Mouse (Mus musculus): ENCODE measurements around the gene Ecm2.

DNA sequence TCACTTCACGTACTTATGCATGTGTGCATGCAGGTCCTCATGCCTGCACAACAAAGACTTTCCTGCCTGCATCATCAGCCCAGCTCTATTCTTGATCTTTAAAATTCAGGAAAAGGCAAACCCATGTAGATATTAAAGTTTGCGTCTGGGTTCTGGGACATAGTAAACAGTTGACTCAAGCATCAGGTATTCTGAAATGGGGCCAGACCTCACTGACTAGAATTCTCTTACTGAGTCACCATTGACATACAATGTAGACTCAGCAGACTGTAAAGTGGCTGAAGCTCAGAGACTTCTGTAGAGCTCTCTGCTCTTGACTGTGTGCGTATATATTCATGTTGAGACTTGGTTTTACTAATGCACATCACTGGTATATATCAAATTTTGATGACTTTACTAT lies 45.0 kb downstream of the Ecm2 start:
- TF ChIP-seq BHLHE40 (IDR thresholded peaks at IDR 0.05; ENCODE audit: low read depth, low read length) (no peak), SIN3A (IDR thresholded peaks at IDR 0.05; ENCODE audit: low read length) (no peak), TCF12 (IDR thresholded peaks at IDR 0.05; ENCODE audit: low read depth, low read length) (no peak), EP300 (IDR thresholded peaks at IDR 0.05; ENCODE audit: low read length) (no peak), ZKSCAN1 (IDR thresholded peaks at IDR 0.05; ENCODE audit: borderline replicate concordance, low read depth, low read length) (no peak), MEF2A (IDR thresholded peaks at IDR 0.05; ENCODE audit: borderline replicate concordance, low read depth, low read length) (no peak), SMC3 (IDR thresholded peaks at IDR 0.05; ENCODE audit: low read depth, low read length) (no peak), TBP (conservative IDR thresholded peaks at IDR 0.05; ENCODE audit: low read depth, low read length) (no peak), POLR2AphosphoS2 (IDR thresholded peaks at IDR 0.05; ENCODE audit: low read depth, low read length) (no peak)

All from CH12.LX (cell line).